Mouse (Mus musculus) MEL (cell line): ENCODE measurements around the gene Chd1l.

ENCODE experiments used
- CTCF ChIP-seq, 3 experiments: IDR thresholded peaks in 2 of 3; conservative IDR thresholded peaks in 1 of 3; 2 replicates each; pipeline ENCODE4 v1.5.1; 2011 to 2012; ENCODE audit warnings: low read length in 3 of 3, low read depth in 2 of 3, mild to moderate bottlenecking in 2 of 3, improper control_type of control experiment in 1 of 3, inconsistent platforms in 1 of 3, mixed read lengths in 1 of 3, moderate library complexity in 1 of 3; ENCODE audit not compliant: control insufficient read depth in 1 of 3, insufficient read depth in 1 of 3, poor library complexity in 1 of 3, severe bottlenecking in 1 of 3
- POLR2AphosphoS2 ChIP-seq: IDR thresholded peaks from 2 replicates; pipeline ENCODE4 v1.6.1; 2011; ENCODE audit warnings: low read length, improper control_type of control experiment
- ZC3H11A ChIP-seq: IDR thresholded peaks from 2 replicates; pipeline ENCODE4 v1.6.1; 2012; ENCODE audit warnings: low read depth, mild to moderate bottlenecking, inconsistent platforms, low read length, improper control_type of control experiment

GRCm38 (mm10) chr3:97558554-97558953 is 51.4 kb downstream of the Chd1l start:
- TF ChIP-seq POLR2AphosphoS2 (no peak), CTCF (IDR thresholded peaks at IDR 0.05 in 2 of 3, conservative IDR thresholded peaks at IDR 0.05 in 1 of 3; ENCODE audit: control insufficient read depth in 1 of 3, insufficient read depth in 1 of 3, low read depth in 2 of 3, low read length in 3 of 3, poor library complexity in 1 of 3, severe bottlenecking in 1 of 3) (no peak), ZC3H11A (no peak)
